Mouse (Mus musculus) heart, postnatal 14 days (tissue): ENCODE measurements at regions not wholly inside any gene's neighbourhood (a gene's known extent, or its start where the extent isn't known, plus 50 kb on each side); places are given as distances from the start of the nearest gene placed in this dataset.
"Not testable (repeated sequence)": the region's sequence is repeated elsewhere in the genome, so short reads cannot be mapped to it uniquely, and the experiment has no call there.

Experiments used
- DNase-seq, 2 experiments: peaks; one replicate each; pipeline ENCODE4 v3.0.0; 2021 to 2022
- intact Hi-C: fragments of 180-260 bp; cut with DNase I; formaldehyde crosslinking; loops from one replicate; pipeline ENCODE4 v1.15.1; 2025

DNA sequence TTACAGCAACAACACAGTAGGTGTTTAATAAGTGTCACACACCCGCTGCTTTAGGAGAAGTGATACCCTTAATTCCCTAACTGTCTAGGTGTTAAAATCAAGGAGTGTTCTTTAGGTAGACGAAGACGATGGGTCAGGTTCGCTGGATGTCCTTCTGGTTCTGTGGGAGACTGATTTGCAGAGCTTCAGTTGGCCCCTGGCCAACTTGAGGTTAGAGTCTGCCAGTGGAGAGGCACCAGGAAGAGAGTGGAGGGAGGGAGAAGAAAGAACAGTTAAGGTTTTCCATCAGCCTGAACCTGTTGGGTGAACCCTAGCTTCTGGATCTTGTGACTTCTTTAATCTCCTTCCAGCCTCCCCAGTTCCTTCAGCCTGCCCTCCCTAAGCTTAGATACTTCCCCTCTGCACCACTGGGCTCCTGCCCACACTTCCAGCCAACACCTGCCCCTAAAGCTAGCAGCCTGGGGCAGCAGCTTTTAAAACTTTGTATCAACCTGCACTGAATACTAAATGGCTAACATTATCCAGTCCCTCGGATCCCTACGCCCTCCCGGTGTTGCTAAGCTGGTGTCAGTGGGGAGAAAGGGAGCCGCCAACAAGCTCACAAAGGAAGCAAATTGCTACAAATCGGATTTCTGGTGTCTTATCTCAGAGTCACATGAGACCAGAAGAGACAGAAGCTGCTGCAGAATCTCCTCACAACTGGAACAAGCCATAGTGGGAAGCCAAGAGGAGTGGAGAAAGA is 62.1 kb upstream of the Adgrl1 start:
- DNase-seq, result peak in 1 of 2 experiments; percentile 5
- intact Hi-C loops, result no loop called here

DNA sequence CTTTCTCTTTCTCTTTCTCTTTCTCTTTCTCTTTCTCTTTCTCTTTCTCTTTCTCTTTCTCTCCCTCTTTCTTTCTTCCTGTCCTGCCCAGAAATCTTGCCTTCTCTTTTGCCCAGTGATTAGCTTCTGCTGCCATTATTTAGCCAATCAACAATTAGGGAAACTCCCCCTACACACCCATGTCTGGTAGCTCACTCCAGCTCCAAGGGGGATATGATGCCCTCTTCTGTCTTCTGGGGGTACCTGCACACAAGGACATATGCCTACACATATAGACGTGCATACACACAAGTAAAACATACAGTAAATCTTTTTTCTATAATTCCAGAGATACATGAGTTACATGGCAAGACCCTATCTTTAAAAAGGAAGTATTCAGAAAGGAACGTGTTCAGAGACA is 70.1 kb upstream of the Adgrl1 start:
- DNase-seq, result no peak
- intact Hi-C loops, result no loop called here

DNA sequence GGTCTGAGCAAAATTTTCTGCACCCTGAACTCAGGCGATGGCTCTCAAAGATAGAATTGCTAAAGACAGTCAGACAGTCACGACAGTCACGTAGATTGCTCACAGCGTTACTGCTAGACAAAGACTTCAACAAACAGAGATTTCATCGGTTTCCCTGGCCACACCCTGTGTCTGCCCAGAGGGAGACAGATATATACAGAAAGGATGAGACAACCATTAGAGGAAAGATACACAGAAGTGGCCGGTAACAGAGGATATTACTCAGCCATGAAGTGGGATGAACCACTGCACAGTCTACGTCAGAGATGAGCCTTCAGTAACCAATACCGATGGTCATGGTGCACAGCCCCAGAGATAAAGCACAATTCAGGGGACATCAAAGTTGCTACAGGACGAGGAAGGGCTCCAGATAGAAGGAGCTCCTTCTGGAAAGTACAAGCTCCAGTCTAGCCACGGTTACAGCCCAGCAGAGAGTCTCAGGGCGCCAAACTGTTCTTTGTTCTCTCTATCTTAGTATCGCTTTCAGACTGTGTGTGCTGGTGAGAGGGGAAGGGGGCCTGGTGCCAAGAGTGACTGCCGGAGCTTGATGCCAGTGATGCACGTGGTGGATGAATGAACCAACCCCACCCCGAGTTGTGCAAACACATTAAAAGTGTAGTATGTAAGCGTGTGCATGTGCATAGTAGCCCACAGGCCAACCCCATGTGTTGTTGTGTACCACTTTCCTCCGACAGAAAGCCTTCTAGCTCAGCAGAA is 74.8 kb upstream of the Adgrl1 start:
- intact Hi-C loops, result no loop called here
- DNase-seq, result no peak

DNA sequence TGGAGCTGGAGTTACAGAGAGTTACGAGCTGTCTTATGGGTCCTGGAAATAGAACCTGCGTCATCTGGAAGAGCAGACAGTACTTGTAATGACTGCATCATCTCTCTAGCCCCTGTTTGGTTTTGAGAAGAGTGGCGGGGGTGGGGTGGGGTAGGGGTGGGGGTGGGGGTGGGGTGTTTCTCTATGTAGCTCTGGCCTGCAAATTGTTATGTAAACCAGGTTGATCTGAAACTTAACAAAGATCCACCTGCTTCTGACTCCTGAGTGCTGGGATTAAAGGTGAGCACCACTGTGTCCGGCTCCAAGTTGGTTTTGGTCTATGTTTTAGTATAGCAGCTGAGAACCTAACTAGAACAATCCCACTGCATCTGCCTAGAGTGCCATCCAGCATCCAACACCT is 78.0 kb upstream of the Adgre5 start:
- no peak for DNase-seq
- intact Hi-C loops, result no loop called here

DNA sequence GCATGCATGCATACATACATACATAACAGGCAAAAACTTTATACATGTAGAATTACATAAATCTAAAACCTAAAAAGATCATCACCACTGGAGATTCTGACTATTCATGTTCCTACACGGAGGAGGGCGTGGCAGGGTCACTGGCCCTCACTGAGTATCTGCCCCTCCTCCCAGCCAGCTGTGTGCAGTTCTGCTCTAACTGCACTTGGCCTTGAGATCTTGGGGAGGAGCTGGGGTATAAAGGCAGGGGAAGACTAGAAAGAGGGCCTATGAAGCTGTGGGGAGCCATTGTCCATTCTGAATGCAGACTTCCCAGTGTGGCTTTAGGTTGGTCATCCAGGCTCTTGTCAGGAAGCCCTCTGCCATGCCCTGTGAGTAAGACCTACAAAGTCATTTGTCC is 69.5 kb upstream of the Adgre5 start:
- intact Hi-C loops, result no loop called here
- DNase-seq, result no peak

DNA sequence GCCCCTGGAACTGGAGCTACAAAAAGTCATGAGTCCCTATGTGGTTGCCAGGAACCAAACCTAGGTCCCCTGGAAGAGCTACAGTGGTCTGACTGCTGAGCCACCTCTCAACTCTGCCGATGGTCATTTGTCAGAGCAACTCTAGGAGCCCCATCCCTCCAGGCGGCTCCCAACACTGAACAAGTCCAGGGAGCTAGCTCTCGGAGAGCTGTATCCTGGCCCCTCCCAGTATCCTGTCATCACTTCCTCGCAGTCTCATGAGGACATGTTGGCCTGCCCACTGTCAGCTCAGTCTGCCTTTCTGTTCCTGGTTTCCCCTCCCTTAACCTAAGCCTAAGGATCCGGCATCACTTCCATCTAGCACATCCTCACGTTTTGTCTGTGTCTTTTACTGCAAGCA is 64.5 kb upstream of the Adgre5 start:
- intact Hi-C loops, result no loop called here
- DNase-seq, result peak; percentile 9 to 35

DNA sequence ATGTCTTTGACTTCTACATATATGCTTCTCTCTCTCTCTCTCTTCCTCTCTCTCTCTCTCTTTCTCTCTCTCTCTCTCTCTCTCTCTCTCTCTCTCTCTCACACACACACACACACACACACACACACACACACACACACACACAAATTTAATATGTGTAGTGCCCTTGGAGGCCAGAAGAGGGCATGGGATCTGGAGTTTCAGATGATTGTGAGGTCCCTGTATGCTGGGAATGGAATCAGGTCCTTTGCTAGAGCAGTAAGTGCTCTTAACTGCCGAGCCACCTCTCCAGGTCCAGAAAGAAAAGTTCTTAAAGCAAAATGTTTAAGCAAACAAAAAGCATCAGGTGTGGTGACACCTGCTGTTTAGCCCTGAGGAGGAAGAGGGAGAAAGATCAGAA is 62.2 kb upstream of the Adgre5 start:
- intact Hi-C loops, DNase-seq: not testable (repeated sequence)

DNA sequence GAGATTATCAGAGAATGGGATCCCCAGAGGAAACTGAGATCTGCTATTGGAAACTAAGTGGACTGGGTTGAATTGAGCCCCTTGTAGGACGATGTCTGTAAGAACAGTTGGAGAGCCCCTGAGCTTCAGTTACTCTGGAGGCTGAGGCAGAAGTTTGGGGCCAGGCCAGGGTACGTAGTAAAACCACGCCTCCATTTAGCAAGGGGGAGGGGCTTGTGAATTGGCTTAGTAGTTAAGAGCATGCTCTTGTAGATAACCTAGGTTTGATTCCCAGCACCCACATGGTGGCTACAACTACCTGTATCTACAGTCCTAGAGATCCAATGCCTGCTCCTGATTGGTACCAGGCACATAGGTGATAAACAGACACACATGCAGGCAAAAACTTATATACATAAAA is 61.4 kb upstream of the Adgre5 start:
- no peak for DNase-seq
- intact Hi-C loops, result no loop called here

DNA sequence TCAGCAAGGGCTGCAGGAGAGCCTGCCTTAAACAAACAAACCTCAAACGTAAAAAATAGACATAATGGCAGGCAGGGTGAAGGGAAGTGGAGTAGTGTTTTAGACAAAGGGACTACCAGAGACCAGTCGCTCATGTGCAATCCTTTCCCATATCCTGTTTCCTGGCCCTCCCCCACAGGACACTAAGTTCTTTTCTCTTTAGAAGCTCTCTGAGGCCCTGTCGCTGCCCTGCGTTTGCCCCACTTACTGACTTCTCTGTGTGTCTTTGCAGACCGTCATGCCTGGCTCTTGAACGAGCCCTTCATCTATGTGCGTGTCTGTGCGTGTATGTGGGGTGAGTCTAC is 58.5 kb upstream of the Adgre5 start:
- DNase-seq, result no peak
- intact Hi-C loops, result no loop called here

DNA sequence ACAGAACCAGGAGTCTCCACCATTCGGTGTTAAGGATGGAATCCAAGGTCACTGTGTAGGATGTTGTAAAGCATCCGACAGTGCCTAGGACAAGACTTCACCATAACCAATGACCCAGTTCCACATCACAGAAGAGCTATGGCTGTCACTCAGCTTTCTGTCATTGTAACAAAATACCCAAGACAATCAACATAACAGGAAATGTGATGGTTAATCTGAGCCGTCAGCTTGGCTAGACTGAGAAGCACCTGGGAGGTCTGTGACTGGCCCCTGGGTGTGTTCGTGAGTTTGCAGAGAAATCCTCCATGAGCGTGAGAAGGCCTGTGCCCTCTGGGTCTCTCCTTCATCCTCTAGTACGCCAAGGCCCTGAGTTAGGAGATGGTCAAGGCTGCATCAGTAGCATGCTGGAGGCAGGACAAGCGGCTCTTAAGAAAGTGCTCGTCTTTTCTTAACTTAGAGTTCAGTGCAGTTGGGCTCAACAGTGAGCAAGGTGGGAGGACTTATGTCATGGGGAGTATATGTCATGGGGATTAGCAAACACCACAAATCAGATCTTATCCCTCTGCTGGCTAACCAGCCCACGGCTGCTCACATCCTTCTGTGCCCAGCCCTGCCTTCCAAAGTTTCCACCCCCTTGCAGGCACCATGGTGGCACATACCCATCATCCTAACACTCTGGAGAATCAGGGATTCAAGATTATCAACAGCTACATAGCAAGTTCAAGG is 57.9 kb upstream of the Adgre5 start:
- DNase-seq, result no peak
- intact Hi-C loops, result no loop called here

DNA sequence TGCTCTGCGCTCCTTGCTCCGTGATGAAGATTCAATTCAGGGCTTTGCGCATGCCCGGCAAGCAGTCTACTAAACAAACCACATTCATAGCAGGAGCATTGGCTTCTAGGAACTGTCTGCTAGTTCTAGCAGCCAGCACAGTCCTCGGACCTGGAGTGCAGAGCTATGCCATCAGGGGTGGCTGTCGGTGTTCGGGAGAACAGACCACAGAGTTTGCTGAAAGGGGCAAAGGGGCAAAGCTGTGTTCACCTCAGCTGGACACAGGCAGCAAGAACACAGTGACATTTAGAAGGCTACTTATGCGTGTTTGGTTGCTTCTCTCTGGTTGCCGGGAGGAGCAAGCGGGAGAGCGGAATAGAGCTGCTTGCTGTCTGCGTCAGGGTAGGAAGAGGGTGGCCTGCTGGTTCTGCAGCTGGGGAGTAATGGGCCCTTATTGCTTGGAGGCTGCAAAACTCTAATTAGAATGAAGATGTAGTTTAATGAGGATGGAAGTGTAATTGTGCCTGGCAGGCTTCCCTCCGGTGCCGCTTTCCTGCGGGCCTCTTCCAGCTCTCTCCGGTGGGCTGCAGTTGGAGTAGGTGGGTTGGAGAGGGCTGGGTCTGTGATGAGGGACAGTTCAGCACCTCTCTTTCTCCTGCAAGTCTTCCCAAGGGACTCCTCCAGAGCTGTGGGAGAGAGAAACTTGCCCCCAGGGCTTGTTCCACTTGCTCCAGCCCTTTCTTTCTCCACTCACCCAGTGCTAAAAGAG is 52.5 kb upstream of the Adgre5 start:
- intact Hi-C loops, result no loop called here
- DNase-seq, result no peak
